Mouse (Mus musculus) retina, embryonic 14.5 days (tissue): Measurements from ENCODE around the gene Rbm44.
A peak's percentile ranks its signal among the peaks of the same experiment; 100 is the strongest.

Experiments
- DNase-seq: peaks from one replicate; pipeline ENCODE4 v3.0.0-alpha.2; 2015; ENCODE audit warnings: low spot score

Gene Rbm44

DNA sequence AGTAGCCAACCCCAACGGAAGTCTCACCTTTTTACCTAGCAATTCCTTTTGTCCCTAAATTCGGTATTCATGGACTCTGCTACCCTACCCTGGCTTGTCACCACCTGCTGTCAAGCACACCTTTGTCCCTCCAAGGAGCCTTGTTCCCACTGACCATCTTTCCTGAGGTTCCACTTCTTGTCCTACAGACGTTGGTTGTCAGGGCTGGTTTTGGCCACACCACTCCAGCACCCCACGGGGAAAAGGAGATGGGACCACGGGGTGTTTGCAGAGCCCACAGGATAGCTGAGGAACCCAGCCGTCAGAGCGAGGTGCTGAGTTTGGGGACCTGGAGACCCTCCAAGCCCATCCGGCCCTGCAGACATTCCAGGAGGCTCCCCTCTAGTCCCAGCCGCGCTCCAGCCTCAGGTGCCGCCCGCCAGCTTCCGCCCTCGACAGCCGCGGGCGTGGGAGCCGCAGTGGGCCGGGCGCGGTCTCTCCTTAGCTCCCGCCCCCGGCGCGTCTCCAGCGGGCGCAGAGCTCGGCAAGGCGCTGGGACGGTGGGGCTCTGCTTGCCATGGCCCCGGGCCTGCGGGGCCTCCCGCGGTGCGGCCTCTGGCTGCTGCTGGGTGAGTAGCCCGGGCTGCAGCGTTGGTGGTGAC is 34.8 kb downstream of the Rbm44 start, which contains the start of gene Ramp1:
Ramp1 (plus strand) TSS at position 290 of the 641 bp plus-strand sequence.
- peak; percentile 49 for DNase-seq

DNA sequence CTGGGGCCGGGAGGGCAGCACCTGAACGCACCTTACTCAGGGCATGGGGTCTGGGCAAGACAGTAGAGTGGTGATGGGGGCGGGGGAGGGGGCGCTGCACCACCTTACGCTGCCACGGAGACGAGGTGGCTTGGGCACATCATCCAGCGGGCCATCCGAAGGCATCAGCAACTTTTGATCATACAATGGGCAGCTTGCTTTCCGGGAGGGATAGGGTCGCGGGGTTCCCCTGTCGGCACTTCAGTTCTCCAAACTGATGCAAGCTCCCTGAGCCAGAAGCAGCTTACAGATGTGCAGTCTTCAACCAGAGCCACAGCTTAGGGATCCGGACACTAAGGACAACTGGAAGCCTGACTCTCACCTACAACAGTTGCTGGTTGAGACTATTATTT is 35.3 kb downstream of the Rbm44 start:
- DNase-seq, result no peak

DNA sequence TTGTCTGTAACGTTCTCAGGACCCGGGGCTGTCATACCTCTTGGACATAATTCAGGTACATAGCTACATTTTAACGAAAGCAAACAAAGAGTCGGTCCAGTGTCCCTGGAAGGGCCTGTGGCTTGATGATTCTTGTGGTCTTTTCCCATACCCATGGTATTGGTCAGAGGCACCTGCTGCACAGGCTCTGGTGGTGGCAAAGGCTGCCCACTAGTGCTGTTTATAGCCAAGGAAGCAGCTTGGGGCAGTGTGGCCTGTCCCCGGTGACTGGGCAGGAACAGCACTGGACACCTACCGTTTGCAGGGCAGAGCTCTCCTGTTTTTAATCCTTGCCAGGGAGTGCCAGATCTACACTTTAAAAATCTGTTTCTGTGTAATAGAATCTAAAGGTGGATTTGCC is 35.8 kb downstream of the Rbm44 start:
- DNase-seq, result no peak

DNA sequence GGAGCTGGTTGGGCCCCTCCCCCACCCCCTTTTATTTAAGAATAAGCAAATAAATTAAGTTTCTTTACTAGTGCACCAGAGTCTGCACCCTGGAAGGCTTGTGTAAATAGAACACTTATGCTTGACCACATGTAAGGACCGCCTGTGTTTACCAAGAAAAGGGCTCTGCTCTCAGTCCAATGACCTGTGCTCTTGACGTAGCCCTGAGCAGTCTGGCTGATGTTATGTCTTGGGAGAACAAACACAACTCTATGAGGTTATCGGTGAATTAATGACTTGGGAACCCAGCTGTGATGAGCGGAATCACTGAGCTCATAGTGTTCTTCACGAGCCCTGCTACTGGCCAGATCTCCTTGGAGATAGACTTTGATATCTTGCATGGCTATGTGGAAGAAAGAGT is 36.4 kb downstream of the Rbm44 start:
- no peak for DNase-seq

DNA sequence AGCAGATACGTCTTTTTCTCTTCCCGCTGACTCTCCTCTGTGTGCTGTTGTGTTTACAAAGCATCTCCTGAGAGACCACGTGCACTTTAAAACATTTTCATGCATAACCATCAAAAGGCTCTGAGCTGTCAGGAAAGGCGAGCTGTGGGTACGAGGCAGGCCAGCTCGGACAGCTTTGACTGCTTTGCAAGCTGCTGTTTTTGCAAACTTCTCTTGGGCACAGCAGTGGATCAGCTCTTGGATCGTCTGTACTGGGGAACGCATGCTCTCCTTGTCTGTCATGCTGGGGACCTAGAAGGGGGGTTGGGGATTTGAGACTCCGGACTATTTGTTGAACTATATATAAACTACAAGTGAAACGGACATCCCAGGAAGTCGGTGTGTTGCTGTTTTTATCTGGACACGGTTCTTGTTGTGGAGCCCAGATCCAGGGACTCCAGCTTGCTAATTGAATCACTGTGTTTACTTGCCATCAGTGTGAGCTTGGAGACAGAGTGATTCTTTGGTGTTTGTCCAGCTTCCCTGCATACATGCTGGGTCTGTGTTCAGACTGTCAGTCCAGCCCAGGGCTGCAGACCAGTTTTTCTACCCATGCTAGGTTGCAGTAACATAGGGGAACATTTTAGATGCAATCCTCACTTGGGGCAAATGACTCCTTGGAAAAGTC is 37.0 kb downstream of the Rbm44 start:
- DNase-seq, result no peak

DNA sequence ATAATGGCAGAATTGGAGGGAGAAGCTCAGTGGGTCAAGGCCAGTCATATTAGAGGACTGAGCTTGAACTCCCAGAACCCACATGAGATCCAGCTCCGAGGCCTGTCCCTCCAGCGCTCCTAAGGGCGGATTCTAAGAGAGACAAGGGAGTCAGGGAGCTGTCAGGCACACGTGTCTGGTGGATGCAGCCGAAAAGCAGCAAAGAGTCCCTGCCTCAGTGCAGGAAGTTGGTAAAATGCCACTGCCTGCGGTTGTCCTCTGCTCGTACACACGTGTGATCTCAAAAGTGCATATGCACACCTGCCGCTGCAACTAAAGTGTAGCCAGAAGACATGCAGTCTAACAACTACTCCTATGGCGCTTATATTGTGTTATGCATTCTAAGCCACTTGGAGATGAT is 38.4 kb downstream of the Rbm44 start:
- no peak for DNase-seq

DNA sequence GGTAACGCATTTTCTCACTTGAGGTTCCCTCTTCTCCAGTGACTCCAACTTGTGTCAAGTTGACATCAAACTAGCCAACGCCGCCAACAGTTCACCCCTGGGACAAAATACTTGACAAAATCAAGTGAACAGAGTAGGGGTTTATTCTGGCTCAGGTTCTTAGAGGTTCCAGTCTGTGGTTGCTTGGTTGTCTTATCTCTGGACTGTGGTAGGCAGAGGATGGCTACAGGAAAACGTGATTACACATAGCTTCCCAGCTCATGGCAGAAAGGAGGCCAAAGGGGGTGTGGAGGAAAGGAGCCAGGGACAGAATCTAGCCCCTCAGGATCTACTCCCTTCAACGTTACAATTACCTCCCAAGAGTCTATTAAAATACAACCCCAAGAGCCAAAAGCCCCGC is 41.8 kb downstream of the Rbm44 start:
- DNase-seq, result no peak

DNA sequence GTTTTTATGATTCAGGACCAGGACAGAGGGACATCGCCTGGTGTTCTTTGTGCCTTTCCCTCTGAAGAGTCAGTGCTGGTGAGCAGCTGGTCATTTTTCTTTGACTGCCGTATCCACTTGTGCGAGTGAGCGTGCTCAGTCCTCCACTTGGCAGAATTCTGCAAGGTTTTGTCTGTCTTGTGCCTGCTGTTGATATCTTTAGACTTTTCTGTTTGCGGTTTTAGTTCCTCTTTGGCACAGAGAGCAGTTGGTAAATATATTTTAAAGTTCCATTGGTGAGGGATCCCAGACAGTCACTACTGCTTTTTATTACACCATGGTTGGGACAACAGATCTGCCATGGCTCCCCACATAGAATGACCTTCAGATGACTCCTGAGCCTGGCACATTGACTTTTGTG is 42.4 kb downstream of the Rbm44 start:
- no peak for DNase-seq

DNA sequence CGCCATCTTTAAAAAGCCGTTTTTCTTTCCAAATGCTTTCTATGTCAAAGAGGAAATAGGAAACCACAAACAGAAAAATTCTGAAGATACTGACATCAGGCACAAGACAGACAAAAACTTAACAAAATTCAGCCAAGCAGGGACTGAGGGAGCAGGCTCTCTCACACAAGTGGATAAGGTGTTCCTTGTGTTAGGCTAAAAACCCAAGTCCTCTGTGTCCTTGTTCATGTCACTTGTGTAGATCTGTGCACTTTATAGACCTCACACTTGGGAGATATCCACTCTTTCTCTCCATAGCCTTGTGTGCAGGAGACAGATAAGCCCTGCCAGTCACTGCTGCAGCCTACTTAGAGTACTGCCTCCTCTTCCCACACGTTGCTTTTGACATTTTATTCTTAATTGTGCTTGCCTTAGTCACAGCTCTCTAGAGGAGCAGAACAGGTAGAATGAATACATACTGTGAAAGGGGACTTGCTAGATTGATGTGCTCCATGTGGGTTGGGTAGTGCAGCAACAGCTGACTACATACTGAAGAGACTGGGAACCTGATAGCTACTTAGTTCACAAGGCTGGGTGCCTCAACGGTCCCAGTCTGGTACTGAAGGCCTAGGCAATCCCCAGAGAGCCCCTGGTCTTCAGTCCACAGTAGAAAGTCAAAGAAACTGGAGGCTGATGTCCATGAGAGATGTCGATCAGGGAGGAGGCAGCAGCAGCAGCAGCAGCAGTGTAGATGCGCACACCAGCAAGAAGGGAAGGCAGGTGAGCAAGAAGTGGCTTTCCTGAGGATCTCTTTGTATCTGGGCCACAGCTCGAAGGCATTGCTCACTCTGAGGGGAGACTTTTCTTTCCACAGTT is 43.1 kb downstream of the Rbm44 start:
- DNase-seq, result no peak

DNA sequence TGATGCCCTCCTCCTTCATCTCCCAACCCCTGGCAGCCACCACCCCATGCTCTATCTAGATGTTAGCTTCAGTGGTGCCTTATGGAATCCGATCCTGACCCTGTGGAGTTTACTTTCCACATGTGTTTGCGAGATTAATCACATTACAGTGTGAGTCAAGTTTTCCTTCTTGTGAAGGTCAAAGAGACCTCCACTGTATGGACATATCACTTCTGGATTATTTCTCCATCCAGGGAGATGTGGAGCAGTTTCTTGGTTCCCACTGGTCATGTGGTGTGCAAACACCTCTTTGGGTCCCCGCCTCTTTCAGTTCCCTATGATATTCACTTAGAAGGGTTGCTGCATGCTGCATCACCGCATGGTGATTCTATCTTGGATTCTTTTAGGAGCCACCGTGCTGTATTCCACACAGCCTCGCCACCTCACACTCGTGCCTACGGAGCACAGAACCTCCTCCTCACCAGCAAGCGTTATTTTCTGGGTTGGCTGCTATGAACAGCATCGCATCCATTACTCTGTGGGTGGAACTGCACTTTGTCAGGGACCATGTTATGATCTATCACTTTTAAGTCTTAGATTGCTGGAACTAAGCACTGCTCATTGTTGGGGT is 44.1 kb downstream of the Rbm44 start:
- DNase-seq, result no peak

DNA sequence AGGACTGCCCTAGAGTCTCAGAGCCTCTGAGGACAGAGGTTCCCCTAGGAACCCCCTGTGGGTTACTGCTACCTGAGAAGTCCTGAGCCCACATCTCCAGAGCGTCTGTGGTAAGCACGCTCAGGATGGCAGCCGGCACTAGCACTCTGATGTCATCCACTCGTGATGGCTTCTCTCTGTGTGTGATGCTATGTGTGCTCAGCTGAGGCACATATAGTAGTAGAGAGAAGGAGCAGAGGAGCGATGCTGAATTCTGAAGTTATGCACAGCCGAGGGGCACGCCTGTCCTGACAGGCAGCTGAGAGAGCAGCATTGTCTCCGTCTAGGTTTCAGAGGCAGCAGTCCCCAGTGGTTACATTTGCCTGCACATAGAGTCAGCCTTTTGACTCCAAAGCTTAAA is 47.3 kb downstream of the Rbm44 start:
- no peak for DNase-seq

DNA sequence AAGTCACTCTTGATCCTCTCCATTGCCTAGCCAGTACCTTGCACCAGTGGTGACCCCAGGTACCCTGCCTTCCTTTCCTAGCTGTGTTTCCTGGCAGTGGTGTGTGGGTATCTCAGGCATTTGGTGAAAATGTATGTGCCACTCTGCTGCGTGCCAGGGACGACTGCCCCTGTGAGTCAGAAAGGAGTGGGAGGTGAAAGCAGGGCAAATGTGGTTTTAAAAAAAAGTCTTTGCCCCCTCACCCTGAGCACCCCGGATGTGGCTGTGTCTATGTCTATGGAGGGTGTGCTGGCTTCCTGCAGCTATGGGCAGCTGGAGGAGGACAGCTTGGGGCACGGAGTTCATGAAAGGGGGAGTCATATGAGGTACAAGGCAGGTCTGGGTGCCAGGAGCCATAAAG is 48.4 kb downstream of the Rbm44 start:
- DNase-seq, result no peak

DNA sequence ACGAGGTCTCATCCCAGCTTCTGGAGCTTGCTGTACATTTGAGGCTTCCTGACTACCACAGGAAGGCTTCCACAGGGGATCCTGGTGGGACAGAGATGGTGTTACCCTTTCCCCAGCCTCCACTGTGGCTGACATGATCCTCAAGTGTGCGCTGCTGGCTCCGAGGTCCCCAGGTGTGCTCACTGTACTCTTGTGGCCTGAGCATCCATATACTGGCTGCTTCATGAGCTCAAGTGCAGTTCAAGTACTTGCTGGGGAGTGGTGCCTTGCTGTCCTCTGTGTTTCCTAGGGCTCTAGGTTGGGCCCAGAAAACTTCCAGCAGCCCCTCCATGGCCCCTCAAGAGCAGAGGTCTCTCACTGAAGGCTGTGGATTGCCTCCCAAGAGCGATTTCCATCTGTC is 48.8 kb downstream of the Rbm44 start:
- no peak for DNase-seq

DNA sequence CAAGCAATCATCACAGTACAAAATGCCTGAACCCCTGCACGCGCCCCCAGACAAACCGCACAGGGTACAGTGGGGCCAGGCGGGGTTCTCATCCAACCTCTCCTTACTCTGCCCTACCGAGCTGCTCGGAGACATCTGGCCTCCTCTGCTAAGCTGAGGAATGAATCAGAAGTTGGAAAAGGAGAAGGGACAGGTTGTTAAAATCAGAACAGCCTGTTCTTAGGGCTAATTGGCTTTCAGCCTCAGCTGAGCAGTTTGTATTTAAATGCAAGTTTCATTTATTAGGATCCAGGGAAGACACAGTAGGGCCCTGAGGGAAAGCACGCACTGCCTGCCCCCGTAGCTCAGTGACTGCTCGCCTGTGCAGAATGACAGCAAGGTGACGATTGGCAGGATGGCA is 54.9 kb downstream of the Rbm44 start:
- no peak for DNase-seq

DNA sequence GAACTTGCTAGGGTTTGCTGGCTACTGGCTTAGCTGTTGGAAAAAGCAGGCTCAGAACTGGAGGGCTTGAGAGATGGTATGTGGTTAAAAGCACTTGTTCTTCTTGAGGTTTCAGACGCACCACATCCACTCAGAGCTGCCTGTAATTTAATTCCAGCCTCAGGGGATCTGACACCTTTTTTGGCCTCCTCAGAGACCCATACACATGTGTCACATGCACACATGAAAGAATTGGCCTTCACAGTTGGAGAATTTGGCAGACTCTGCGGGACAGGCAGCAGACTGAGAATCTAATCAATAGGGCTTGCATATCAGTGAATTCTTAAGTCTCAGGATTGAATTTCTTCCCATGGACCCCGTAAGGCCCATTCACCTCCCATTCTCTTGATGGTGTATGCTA is 56.2 kb downstream of the Rbm44 start:
- DNase-seq, result no peak

DNA sequence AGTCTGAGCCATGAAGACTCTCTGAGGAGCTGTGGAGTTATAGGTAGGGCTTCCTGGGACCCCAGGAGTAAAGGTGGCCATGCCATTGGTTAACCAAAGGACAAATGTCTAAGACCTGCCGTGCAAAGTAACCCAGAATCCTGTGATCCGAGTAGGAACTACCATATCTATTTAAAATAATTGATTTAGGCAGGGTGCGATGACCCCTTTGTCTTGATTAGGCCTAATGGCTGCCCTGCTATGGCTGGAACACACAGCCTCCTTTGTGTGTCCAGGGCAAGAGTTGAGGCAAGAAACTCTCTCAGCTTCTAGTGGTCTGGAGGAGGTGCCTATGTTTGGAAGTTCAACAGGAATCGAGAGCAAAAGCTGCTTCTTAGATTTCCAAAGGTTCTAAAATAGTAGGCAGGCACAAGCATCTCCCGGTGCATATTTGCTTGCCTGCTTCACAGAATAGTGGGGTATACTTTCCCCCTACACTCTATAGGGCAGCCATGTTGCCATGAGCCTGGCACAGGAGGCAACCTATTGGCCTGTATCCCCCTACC is 59.4 kb downstream of the Rbm44 start:
- DNase-seq, result peak; percentile 52

DNA sequence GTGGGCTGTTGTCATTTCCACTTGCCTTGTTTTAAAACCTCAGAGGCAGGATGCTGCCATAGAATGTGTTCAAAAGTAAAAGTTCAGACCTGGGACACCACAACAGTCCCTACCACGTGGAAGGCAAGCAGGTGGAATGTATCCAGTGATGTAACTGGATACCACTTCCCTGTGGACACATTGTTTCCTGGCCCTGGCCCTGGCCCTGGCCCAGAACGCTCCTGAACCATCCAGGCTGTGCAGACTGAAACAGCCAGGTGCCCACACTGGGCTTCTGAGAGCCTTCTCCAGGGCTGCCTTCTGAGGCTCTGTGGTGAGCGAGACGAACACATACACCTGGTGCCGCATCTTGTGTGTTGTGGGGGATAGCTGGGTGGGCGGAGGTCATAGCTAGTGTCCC is 60.8 kb downstream of the Rbm44 start:
- DNase-seq, result no peak

DNA sequence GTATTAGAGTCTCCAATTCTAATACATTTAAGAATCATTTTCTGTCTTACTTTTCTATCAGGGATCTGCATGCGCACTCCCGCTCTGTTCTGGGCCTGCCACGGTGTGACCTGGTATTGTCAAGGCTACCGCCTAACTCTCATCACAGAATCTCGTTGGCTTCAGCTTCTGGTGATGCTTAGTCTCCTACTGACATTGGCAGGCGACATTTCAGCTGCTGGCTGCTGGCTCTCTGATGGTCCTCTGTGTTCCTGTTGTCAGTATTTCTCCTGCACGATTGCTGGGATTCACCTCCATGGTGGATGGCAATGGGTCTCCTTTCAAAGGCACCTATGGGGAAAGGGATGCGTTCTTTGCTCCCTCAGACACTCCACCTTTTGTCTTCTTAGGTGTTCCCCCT is 61.4 kb downstream of the Rbm44 start:
- DNase-seq, result no peak

DNA sequence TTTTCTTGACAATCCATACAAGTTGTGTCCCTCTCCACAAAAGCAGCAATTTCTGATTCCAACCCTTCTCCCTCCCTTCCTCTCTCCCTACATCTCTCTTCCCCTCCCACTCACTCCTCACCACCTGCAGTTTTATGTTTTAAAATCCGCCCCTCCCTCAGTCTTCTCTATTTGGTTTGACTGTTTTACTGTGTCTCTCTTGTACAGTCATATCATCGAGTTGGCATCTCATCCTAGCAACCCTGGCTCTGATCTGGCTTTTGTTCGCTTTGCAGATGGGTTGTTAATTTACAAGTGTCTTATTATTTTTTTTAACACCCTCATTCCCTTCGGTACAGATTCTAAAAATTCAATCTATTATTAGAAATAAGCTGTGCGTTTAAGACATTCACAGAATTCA is 62.0 kb downstream of the Rbm44 start:
- no peak for DNase-seq

DNA sequence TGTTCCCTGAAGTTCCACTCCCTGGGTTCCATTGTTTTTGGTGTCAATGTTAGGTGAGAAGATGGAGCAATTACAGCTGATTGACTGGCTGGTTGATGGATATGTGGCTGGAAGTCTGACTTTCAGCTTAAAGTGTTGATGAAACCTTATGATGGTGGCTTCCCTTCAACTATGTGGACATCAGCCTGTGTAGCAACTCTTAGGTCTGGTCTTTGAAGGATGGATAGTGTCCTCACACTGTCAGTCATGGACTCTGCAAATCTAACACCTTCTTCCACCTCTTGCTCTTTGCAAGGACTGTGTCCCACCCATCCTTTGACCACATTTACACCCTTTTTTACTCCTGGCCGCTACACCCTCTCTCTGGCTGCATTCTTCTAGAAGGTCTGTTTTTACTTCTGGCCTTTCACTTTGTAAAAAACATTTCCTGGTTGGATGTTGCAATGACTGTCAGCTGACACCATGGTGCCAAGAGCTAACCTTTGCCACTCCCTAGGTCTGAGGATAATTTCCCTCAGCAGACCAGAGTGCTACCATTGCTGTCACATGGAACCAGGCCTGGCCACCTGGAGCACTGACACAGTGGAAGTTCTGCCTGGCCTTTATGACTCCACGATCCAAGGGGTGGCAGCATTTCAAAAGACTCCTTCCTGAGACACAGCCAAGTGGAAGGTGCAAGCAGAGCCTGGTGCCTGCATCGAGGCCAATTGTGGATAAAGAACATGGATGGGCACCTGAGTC is 62.6 kb downstream of the Rbm44 start:
- DNase-seq, result no peak

DNA sequence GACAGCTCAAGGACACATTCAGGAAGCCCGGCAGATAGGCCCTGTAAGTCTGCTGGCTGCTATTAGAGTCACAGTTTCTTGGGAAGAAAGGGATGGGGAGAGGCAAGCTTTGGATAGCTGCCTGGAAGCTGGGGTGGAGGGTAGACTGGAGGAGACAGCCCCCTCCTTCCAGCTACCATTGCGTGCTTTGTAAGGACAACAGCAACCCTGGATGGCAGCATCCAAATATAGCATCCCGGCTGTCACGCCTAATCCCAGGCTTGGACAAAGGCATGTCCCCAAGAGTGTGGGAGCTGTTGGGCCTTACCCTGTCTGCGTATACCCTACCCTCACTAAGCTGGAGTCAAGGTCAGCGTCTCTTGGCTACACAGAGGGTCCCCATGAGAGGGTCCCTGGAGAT is 64.5 kb downstream of the Rbm44 start:
- no peak for DNase-seq

DNA sequence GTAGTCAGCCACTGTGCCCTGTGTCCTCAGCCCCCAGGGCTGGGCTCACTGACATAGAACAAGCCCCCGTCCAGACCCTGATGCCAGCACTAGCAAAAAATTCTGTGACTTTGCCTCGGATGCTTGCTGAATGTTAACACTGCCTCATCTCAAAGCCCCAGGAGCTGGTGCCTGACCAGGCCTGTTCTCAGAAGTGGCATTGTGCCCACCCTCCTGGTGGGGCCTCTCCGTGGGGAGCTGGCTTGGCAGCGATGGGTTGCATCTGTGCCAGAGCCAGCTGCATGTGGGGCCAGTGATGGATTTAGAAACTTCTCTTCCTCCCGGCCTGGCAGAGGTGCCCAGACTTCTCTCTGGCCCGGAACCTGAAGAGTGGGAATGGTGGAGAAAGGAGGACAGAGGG is 64.9 kb downstream of the Rbm44 start:
- no peak for DNase-seq
